Mouse (Mus musculus): ENCODE measurements around the gene Nr5a1.

DNA sequence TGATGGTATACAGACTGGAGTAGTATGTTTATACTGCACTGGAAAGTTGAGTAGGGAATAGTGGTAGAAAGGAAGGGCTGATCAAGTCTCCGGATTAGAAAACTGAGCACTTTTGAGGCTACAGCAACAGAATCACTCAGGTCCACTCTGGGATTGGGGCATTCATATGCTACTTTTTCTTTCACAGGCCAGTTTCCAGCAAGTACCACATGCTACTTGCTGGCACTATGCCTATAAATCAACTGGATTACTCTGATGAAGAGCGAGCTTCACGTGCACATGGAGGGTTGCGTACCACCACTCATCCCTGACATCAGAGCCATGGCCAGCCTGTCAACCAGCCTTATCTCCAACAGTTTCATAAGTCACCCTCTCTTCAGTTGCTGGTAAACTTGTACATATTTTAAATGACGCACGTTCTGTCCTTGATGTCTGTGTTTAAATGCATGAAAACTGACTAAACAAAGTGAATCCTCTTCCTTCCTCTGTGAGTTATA is 16.0 kb upstream of the Nr5a1 start:
- no peak for TF ChIP-seq TAL1 (IDR thresholded peaks at IDR 0.05; ENCODE audit: low read length)
- TF ChIP-seq GATA1 (IDR thresholded peaks at IDR 0.05; ENCODE audit: low read length) = no peak

Measured in erythroblast, embryonic 14.5 days (primary cell).